Mouse (Mus musculus): Measurements from ENCODE around the gene Klk10. TPM values are rescaled to one million over a fixed set of nuclear protein-coding genes. Genes with fewer than 3 reads are reported as not detected.

The Klk10 gene
- polyA plus RNA-seq, 1 experiment from 2014 or later, result 0.15 TPM

DNA sequence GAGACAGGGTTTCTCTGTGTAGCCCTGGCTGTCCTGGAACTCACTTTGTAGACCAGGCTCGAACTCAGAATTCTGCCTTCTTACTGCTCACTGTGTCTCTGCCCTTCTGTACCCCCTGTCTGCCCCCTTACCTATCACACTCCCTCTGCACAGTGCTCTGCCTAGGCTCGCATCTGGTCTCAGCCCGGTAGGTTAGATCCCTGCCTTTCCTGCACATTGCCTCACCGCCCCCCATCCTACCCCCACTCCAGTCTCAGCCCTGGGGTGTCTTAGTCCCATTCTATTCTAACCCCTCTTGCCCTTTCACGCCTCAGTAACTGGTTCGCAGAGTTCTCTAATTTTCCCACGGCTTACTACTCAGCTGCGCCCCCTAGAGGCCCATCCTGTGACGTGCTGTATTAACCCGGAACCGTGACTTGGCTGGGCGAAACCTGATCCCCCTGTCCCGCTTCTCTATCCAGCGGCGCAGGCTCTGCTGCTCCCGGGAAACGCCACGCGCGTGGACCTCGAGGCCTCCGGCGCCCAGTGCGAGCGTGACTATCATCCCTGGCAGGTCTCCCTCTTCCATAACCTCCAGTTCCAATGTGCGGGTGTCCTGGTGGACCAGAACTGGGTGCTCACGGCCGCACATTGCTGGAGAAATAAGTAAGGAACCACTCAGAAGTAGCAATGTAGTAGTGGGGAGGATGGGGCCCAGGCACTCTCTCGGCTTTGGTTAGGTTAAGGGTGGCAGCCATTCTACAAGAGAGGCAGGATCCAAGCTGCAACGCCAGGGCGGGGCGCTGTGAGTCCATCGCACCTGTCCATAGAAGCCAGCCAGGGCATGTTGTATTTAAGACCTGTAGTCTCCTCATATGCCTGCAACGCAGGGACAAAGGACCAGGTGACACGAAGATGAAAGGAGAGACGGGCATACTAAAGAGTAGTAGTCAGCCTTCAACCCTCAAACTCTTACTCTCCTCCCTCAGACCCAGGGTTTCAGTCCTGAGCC lies 1.7 kb downstream of the Klk10 start:
- Histone ChIP-seq H3K36me3 (ENCODE audit: control insufficient read depth, insufficient read depth, low read length) (no peaks in the 10 kb centered on the region), H3K4me3 (ENCODE audit: low read depth, low read length) (peak overlapping the region; percentile 15), H3K27ac (replicated peaks; ENCODE audit: low read depth, low read length) (no peak overlapping the region), H3K4me2 (ENCODE audit: low read depth, severe bottlenecking) (peak overlapping the region; percentile 49), H3K9ac (ENCODE audit: low read length) (no peak overlapping the region), H3K4me1 (ENCODE audit: control insufficient read depth, insufficient read depth, low read length) (peaks cover 3% of the 10 kb centered on the region; the same call in 1 of the 2 replicates), H3K27me3 (ENCODE audit: control insufficient read depth, insufficient read depth, low read length) (peaks cover 6% of the 10 kb centered on the region; the same call in 1 of the 2 replicates), H3K9me3 (ENCODE audit: control insufficient read depth, low read length) (no peaks in the 10 kb centered on the region)
- peak; percentile 93 for DNase-seq (ENCODE audit: low spot score)
- 10% methylated on average over 36 of the region's 36 CpGs for WGBS
- ATAC-seq (ENCODE audit: insufficient number of reproducible peaks, low FRiP score, low TSS enrichment, low read depth), result no peak; the same call in 1 of the 2 replicates

GRCm38 (mm10) chr7:43785286-43785685 lies 4.5 kb downstream of the Klk10 start:
- no peak overlapping the region for H3K4me3 ChIP-seq (ENCODE audit: low read depth, low read length)
- H3K27ac ChIP-seq (replicated peaks; ENCODE audit: low read depth, low read length), result no peak overlapping the region
- H3K4me1 ChIP-seq (ENCODE audit: control insufficient read depth, insufficient read depth, low read length), result peaks cover 3% of the 10 kb centered on the region; the same call in 1 of the 2 replicates
- no peaks in the 10 kb centered on the region for H3K36me3 ChIP-seq (ENCODE audit: control insufficient read depth, insufficient read depth, low read length)
- whole genome bisulfite sequencing, result 77% methylated on average over 1 of the region's 1 CpGs
- H3K4me2 ChIP-seq (ENCODE audit: low read depth, severe bottlenecking), result no peak overlapping the region
- H3K9me3 ChIP-seq (ENCODE audit: control insufficient read depth, low read length), result no peaks in the 10 kb centered on the region
- no peak overlapping the region for H3K9ac ChIP-seq (ENCODE audit: low read length)
- DNase-seq (ENCODE audit: low spot score) (no peak), ATAC-seq (ENCODE audit: insufficient number of reproducible peaks, low FRiP score, low TSS enrichment, low read depth) (no peak)
- H3K27me3 ChIP-seq (ENCODE audit: control insufficient read depth, insufficient read depth, low read length), result peaks cover 6% of the 10 kb centered on the region; the same call in 1 of the 2 replicates

DNA sequence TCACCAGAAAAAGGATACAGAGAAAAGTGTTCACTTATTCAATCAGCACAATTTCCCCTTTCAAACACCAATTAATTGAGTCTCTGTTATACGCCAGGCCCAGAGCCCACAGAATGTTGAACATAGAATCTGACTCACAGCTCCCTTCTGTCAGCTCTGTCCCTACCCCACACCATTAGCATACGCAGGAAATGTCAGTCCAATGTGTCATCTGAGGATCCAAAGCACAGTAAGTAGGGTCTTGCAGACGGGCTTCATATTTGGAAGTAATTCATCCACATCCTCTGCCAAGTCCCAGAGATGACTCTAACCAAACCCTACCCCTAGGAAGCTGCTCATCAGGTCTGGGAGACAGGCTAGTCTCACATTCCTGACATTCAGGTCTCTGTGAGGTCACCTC lies 7.3 kb downstream of the Klk10 start:
- H3K4me2 ChIP-seq (ENCODE audit: low read depth, severe bottlenecking), result no peak overlapping the region
- ATAC-seq (ENCODE audit: insufficient number of reproducible peaks, low FRiP score, low TSS enrichment, low read depth) (no peak), DNase-seq (ENCODE audit: low spot score) (no peak)
- H3K4me3 ChIP-seq (ENCODE audit: low read depth, low read length), result no peak overlapping the region
- H3K36me3 ChIP-seq (ENCODE audit: control insufficient read depth, insufficient read depth, low read length), result no peaks in the 10 kb centered on the region
- no peak overlapping the region for H3K9ac ChIP-seq (ENCODE audit: low read length)
- H3K27ac ChIP-seq (replicated peaks; ENCODE audit: low read depth, low read length), result no peak overlapping the region
- H3K27me3 ChIP-seq (ENCODE audit: control insufficient read depth, insufficient read depth, low read length), result peaks cover 6% of the 10 kb centered on the region; the same call in 1 of the 2 replicates
- H3K9me3 ChIP-seq (ENCODE audit: control insufficient read depth, low read length), result no peaks in the 10 kb centered on the region
- WGBS, result 80% methylated on average over 3 of the region's 3 CpGs
- no peaks in the 10 kb centered on the region for H3K4me1 ChIP-seq (ENCODE audit: control insufficient read depth, insufficient read depth, low read length)

GRCm38 (mm10) chr7:43789295-43789694 lies 8.5 kb downstream of the Klk10 start:
- ATAC-seq (ENCODE audit: insufficient number of reproducible peaks, low FRiP score, low TSS enrichment, low read depth) (no peak), DNase-seq (ENCODE audit: low spot score) (no peak)
- Histone ChIP-seq H3K27me3 (ENCODE audit: control insufficient read depth, insufficient read depth, low read length) (no peaks in the 10 kb centered on the region), H3K36me3 (ENCODE audit: control insufficient read depth, insufficient read depth, low read length) (no peaks in the 10 kb centered on the region), H3K27ac (replicated peaks; ENCODE audit: low read depth, low read length) (no peak overlapping the region), H3K9ac (ENCODE audit: low read length) (no peak overlapping the region), H3K4me1 (ENCODE audit: control insufficient read depth, insufficient read depth, low read length) (no peaks in the 10 kb centered on the region), H3K4me2 (ENCODE audit: low read depth, severe bottlenecking) (no peak overlapping the region), H3K9me3 (ENCODE audit: control insufficient read depth, low read length) (no peaks in the 10 kb centered on the region), H3K4me3 (ENCODE audit: low read depth, low read length) (no peak overlapping the region)
- WGBS, result 70% methylated on average over 2 of the region's 2 CpGs

DNA sequence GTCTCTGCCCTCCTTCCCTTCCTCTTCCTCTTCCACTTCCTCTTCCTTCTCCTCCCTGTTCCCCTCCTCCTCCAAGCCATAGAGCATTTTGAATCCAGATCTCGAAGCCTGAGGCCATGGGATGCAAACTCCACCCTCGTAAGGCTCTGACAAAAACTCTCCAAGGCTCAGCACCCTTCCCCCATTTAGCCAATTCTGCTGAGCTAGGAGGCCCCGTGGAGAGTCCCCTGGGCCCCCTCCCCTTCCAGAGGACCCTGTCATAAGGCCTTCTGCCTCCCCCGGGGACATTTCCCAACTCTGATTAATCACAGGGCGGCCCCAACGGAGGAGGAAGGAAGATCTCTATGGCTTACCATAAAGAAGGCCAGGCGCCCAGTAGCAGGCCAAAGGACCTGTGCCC lies 10.8 kb downstream of the Klk10 start, which contains the start of gene Klk9:
Gene Klk9 (plus strand): TSS at position 301 of the 400 bp plus-strand sequence.
- ATAC-seq (ENCODE audit: insufficient number of reproducible peaks, low FRiP score, low TSS enrichment, low read depth) (no peak), DNase-seq (ENCODE audit: low spot score) (no peak)
- no peak within 1 kb of the TSS for H3K4me3 ChIP-seq (ENCODE audit: low read depth, low read length)
- H3K27me3 ChIP-seq (ENCODE audit: control insufficient read depth, insufficient read depth, low read length), result peaks cover 7% of the 10 kb centered on the region
- no peak within 1 kb of the TSS for H3K9ac ChIP-seq (ENCODE audit: low read length)
- no peak within 1 kb of the TSS for H3K27ac ChIP-seq (replicated peaks; ENCODE audit: low read depth, low read length)
- 76% methylated on average over 7 of the region's 7 CpGs for WGBS
- no peaks in the 10 kb centered on the region for H3K4me1 ChIP-seq (ENCODE audit: control insufficient read depth, insufficient read depth, low read length)
- H3K4me2 ChIP-seq (ENCODE audit: low read depth, severe bottlenecking), result no peak within 1 kb of the TSS
- no peaks in the 10 kb centered on the region for H3K9me3 ChIP-seq (ENCODE audit: control insufficient read depth, low read length)
- H3K36me3 ChIP-seq (ENCODE audit: control insufficient read depth, insufficient read depth, low read length), result no peaks in the 10 kb centered on the region

GRCm38 (mm10) chr7:43796355-43796754 lies 15.5 kb downstream of the Klk10 start:
- Histone ChIP-seq H3K9me3 (ENCODE audit: control insufficient read depth, low read length) (no peaks in the 10 kb centered on the region), H3K27ac (replicated peaks; ENCODE audit: low read depth, low read length) (no peak overlapping the region), H3K4me3 (ENCODE audit: low read depth, low read length) (no peak overlapping the region; the same call in 1 of the 2 replicates), H3K4me2 (ENCODE audit: low read depth, severe bottlenecking) (peak overlapping the region; percentile 71), H3K9ac (ENCODE audit: low read length) (no peak overlapping the region), H3K27me3 (ENCODE audit: control insufficient read depth, insufficient read depth, low read length) (peaks cover 16% of the 10 kb centered on the region), H3K36me3 (ENCODE audit: control insufficient read depth, insufficient read depth, low read length) (no peaks in the 10 kb centered on the region), H3K4me1 (ENCODE audit: control insufficient read depth, insufficient read depth, low read length) (no peaks in the 10 kb centered on the region)
- no peak for DNase-seq (ENCODE audit: low spot score)
- 8% methylated on average over 8 of the region's 8 CpGs for WGBS
- no peak for ATAC-seq (ENCODE audit: insufficient number of reproducible peaks, low FRiP score, low TSS enrichment, low read depth)

GRCm38 (mm10) chr7:43797333-43797769 lies 16.5 kb downstream of the Klk10 start, which contains the start of gene Klk8:
Gene Klk8, plus strand, starts transcription at chr7:43797577.
- peak; percentile 49 for DNase-seq (ENCODE audit: low spot score)
- H3K27me3 ChIP-seq (ENCODE audit: control insufficient read depth, insufficient read depth, low read length), result peaks cover 16% of the 10 kb centered on the region
- H3K9me3 ChIP-seq (ENCODE audit: control insufficient read depth, low read length), result no peaks in the 10 kb centered on the region
- ATAC-seq (ENCODE audit: insufficient number of reproducible peaks, low FRiP score, low TSS enrichment, low read depth), result peak; percentile 42; the same call in 1 of the 2 replicates
- under 1% methylated on average over 28 of the region's 28 CpGs for WGBS
- no peak within 1 kb of the TSS for H3K27ac ChIP-seq (replicated peaks; ENCODE audit: low read depth, low read length)
- H3K36me3 ChIP-seq (ENCODE audit: control insufficient read depth, insufficient read depth, low read length), result no peaks in the 10 kb centered on the region
- H3K9ac ChIP-seq (ENCODE audit: low read length), result peak within 1 kb of the TSS; percentile 47
- H3K4me2 ChIP-seq (ENCODE audit: low read depth, severe bottlenecking), result peak within 1 kb of the TSS; percentile 71
- no peaks in the 10 kb centered on the region for H3K4me1 ChIP-seq (ENCODE audit: control insufficient read depth, insufficient read depth, low read length)
- H3K4me3 ChIP-seq (ENCODE audit: low read depth, low read length), result peak within 1 kb of the TSS; percentile 39

GRCm38 (mm10) chr7:43797844-43798462 lies 17.1 kb downstream of the Klk10 start:
- Histone ChIP-seq H3K9ac (ENCODE audit: low read length) (no peak overlapping the region), H3K27ac (replicated peaks; ENCODE audit: low read depth, low read length) (no peak overlapping the region), H3K36me3 (ENCODE audit: control insufficient read depth, insufficient read depth, low read length) (no peaks in the 10 kb centered on the region), H3K4me3 (ENCODE audit: low read depth, low read length) (no peak overlapping the region; the same call in 1 of the 2 replicates), H3K4me1 (ENCODE audit: control insufficient read depth, insufficient read depth, low read length) (no peaks in the 10 kb centered on the region), H3K27me3 (ENCODE audit: control insufficient read depth, insufficient read depth, low read length) (peaks cover 16% of the 10 kb centered on the region), H3K4me2 (ENCODE audit: low read depth, severe bottlenecking) (peak overlapping the region; percentile 71), H3K9me3 (ENCODE audit: control insufficient read depth, low read length) (no peaks in the 10 kb centered on the region)
- no peak for DNase-seq (ENCODE audit: low spot score)
- 41% methylated on average over 13 of the region's 13 CpGs for WGBS
- no peak for ATAC-seq (ENCODE audit: insufficient number of reproducible peaks, low FRiP score, low TSS enrichment, low read depth)

Data from limb, embryonic 11.5 days (tissue).